Mouse (Mus musculus) ES-E14 (cell line): Measurements from ENCODE around the gene Il22ra1.

Experiments used
- ZC3H11A ChIP-seq: IDR thresholded peaks from 2 replicates; pipeline ENCODE4 v1.6.1; 2012; ENCODE audit warnings: low read depth, mild to moderate bottlenecking, inconsistent platforms, low read length, borderline replicate concordance
- ZNF384 ChIP-seq: IDR thresholded peaks from 2 replicates; pipeline ENCODE4 v1.6.1; 2012; ENCODE audit warnings: low read depth, low read length, inconsistent platforms

- TF ChIP-seq ZNF384: no peak
- TF ChIP-seq ZC3H11A: no peak
Measured at GRCm38 (mm10) chr4:135730204-135730603, 2.2 kb downstream of the Il22ra1 start.
